Mouse (Mus musculus) limb, embryonic 14.5 days (tissue): Measurements from ENCODE around the gene Gm10181. TPM values are rescaled to one million over a fixed set of nuclear protein-coding genes. Genes with fewer than 3 reads are reported as not detected.

ENCODE experiments used
- ATAC-seq: fragments of 200-750 bp; cut with Nextera tagmentation; 2 replicates; pipeline ENCODE4 v1.8.0; 2017; ENCODE audit warnings: low read depth, moderate number of reproducible peaks, moderate TSS enrichment; ENCODE audit not compliant: low FRiP score
- DNase-seq: peaks from one replicate; pipeline ENCODE4 v3.0.0-alpha.2; 2015; ENCODE audit warnings: low spot score
- H3K27ac ChIP-seq: fragments of 300-500 bp; sonication (generic); replicated peaks from 2 replicates; pipeline ENCODE4 v1.5.1; 2014; ENCODE audit warnings: low read depth, mild to moderate bottlenecking, low read length, moderate library complexity, mixed read lengths
- H3K27me3 ChIP-seq: fragments of 300-500 bp; sonication (generic); 2 replicates; pipeline ENCODE4 v1.6.1; 2014; ENCODE audit warnings: low read length, mixed read lengths; ENCODE audit not compliant: control insufficient read depth, insufficient read depth
- H3K36me3 ChIP-seq: fragments of 300-500 bp; sonication (generic); 2 replicates; pipeline ENCODE4 v1.6.1; 2014; ENCODE audit warnings: mild to moderate bottlenecking, low read length, moderate library complexity, mixed read lengths; ENCODE audit not compliant: control insufficient read depth, insufficient read depth
- H3K4me1 ChIP-seq: fragments of 300-500 bp; sonication (generic); 2 replicates; pipeline ENCODE4 v1.6.1; 2014; ENCODE audit warnings: antibody characterized with exemption, low read length, mixed read lengths; ENCODE audit not compliant: control insufficient read depth, insufficient read depth
- H3K4me2 ChIP-seq: fragments of 300-500 bp; sonication (generic); replicated peaks from 2 replicates; pipeline ENCODE4 v1.6.1; 2014; ENCODE audit warnings: low read depth, mild to moderate bottlenecking, low read length, moderate library complexity; ENCODE audit not compliant: severe bottlenecking
- H3K4me3 ChIP-seq: fragments of 300-500 bp; sonication (generic); replicated peaks from 2 replicates; pipeline ENCODE4 v1.5.1; 2014; ENCODE audit warnings: low read length
- H3K9ac ChIP-seq: fragments of 300-500 bp; sonication (generic); 2 replicates; pipeline ENCODE4 v1.6.1; 2014; ENCODE audit warnings: mild to moderate bottlenecking, low read depth, low read length, moderate library complexity; ENCODE audit not compliant: severe bottlenecking
- H3K9me3 ChIP-seq: fragments of 300-500 bp; sonication (generic); 2 replicates; pipeline ENCODE4 v1.6.1; 2016; ENCODE audit warnings: low read length; ENCODE audit not compliant: control insufficient read depth
- POLR2A ChIP-seq: fragments of 200-500 bp; IDR thresholded peaks from 2 replicates; pipeline ENCODE4 v1.8.0; 2012; ENCODE audit warnings: inconsistent platforms, mild to moderate bottlenecking, moderate library complexity, borderline replicate concordance; ENCODE audit not compliant: insufficient read depth, insufficient read length; ENCODE audit errors: extremely low read depth
- WGBS: fragments of 180-500 bp; shearing (Covaris S2); extraction: QIAGEN DNeasy Blood & Tissue Kit; methylation state at CpG from one replicate; pipeline ENCODE4 v1.1.7; 2014; 5-methylcytosine and 5-hydroxymethylcytosine counted together
- polyA plus RNA-seq, 2 experiments: library from polyadenylated mRNA; depleted of rRNA in 1 of 2; stranded (reverse) in 1 of 2; unstranded in 1 of 2; fragments of >200 nt; fragmentation: Nextera tagmentation in 1 of 2; extraction: Ambion mirVana in 1 of 2; gene quantifications; 2 replicates each; pipeline versions ENCODE4 v1.2.1 to v1.2.3; 2012 to 2014

Gene Gm10181
- polyA plus RNA-seq, 2 experiments, result not detected

DNA sequence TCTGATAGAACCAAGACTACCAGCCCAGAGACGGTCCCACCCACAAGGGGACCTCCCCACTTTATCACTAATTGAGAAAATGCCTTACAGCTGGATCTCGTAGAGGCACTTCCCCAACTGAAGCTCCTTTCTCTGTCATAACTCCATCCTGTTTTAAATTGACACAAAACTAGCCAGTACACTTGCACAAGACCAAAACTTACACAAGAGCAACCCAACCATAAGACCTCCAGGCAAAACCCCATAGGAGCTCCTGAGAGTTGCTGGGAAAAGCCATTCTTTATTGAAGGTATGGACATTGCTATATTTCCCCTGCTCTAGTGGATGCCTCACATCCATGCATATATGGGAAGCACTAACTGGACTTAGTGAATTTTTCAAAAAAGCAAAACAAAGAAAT is 34.8 kb downstream of the Gm10181 start:
- no peak overlapping the region for H3K4me3 ChIP-seq
- H3K4me1 ChIP-seq, result no peaks in the 10 kb centered on the region
- no peak overlapping the region for H3K4me2 ChIP-seq
- ATAC-seq (no peak), DNase-seq (no peak)
- no peak for TF ChIP-seq POLR2A
- H3K9ac ChIP-seq, result no peak overlapping the region
- H3K9me3 ChIP-seq, result no peaks in the 10 kb centered on the region
- H3K27me3 ChIP-seq, result no peaks in the 10 kb centered on the region
- WGBS, result 63% methylated on average over 2 of the region's 2 CpGs
- peaks cover 34% of the 10 kb centered on the region for H3K36me3 ChIP-seq
- no peak overlapping the region for H3K27ac ChIP-seq

DNA sequence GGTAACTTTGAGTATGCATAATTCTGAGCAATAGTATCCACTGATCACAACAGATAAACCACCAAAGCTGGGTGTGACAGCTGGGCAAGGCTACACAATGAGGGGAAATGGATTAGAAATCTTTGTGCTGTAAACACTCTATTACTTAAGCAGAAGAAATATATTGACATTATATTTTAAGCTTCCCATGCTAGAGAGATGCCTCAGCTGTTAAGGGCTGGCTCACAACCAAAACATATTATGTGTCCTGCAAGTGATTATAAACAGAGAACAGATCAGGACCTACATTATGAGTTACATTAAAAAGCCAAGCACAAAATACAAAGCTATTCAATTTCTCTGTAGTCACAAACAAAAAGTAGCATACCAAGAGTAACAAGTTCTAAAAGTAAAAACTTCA is 43.0 kb downstream of the Gm10181 start:
- ATAC-seq (no peak), DNase-seq (no peak)
- H3K36me3 ChIP-seq, result peaks cover 6% of the 10 kb centered on the region; the same call in 1 of the 2 replicates
- H3K4me1 ChIP-seq, result no peaks in the 10 kb centered on the region
- H3K4me3 ChIP-seq, result no peak overlapping the region
- H3K9me3 ChIP-seq, result no peaks in the 10 kb centered on the region
- H3K9ac ChIP-seq, result no peak overlapping the region
- TF ChIP-seq POLR2A, result no peak
- no peak overlapping the region for H3K27ac ChIP-seq
- H3K27me3 ChIP-seq, result no peaks in the 10 kb centered on the region
- no peak overlapping the region for H3K4me2 ChIP-seq

DNA sequence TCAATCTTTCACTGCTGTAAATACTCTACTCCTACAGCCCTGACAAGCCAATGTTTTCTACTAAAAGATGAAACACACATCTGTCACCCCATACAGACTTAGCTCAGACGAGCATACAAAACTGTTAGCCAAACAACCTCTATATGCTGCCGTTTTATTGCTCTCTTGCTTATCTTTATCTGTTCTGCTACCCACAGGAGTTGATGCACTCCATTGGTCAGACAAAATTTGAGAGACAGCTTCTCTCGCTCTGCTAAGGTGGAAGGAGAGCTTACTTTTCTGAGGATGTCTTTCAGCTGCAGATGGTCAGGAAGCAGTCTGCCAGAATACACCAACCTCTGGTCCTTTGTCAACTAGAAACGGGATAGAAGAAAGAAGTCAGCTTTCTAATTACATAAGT is 43.7 kb downstream of the Gm10181 start:
- Histone ChIP-seq H3K36me3 (peaks cover 6% of the 10 kb centered on the region; the same call in 1 of the 2 replicates), H3K9me3 (no peaks in the 10 kb centered on the region), H3K27me3 (no peaks in the 10 kb centered on the region), H3K4me1 (no peaks in the 10 kb centered on the region), H3K4me3 (no peak overlapping the region), H3K27ac (no peak overlapping the region), H3K4me2 (no peak overlapping the region), H3K9ac (no peak overlapping the region)
- ATAC-seq (no peak), DNase-seq (no peak)
- WGBS, result 70% methylated on average over 4 of the region's 4 CpGs
- no peak for TF ChIP-seq POLR2A

DNA sequence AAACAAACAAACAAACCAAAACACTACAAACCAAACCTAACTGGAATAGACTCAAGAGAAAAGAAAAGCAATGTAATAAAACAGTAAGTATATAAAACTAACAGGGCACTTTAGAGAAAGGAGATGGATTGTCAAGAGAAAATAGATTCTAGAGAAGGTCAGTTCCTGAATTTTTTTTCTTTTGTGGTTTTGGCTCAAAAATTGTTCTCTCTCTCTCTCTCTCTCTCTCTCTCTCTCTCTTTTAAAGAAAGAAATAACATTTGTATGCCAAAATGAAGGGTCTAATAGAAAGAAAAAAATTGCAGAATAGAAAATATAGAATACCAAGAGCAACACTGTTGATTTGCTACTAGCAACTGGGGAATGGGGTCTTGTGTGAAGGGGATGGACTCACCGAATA is 49.7 kb downstream of the Gm10181 start:
- H3K27ac ChIP-seq, result no peak overlapping the region
- no peak overlapping the region for H3K9ac ChIP-seq
- DNase-seq, result no peak
- ATAC-seq, result no peak
- H3K27me3 ChIP-seq, result no peaks in the 10 kb centered on the region
- H3K4me1 ChIP-seq, result no peaks in the 10 kb centered on the region
- TF ChIP-seq POLR2A, result no peak
- WGBS, result 89% methylated on average over 1 of the region's 1 CpGs
- H3K9me3 ChIP-seq, result no peaks in the 10 kb centered on the region
- no peaks in the 10 kb centered on the region for H3K36me3 ChIP-seq
- H3K4me2 ChIP-seq, result no peak overlapping the region
- H3K4me3 ChIP-seq, result no peak overlapping the region

Other genes with a start within 250 kb of the Gm10181 start
- 32.8 and 42.1 TPM in 2 replicates for gene Herpud2, start 62.4 kb downstream of the Gm10181 start, polyA plus RNA-seq (2012; rRNA removed)
- 33.8 and 39.3 TPM in 2 replicates for gene Herpud2, start 62.4 kb downstream of the Gm10181 start, polyA plus RNA-seq (2014; fragmentation: Nextera tagmentation; extraction: Ambion mirVana)
- 93.2 and 129 TPM in 2 replicates for gene Sept7, start 163.0 kb downstream of the Gm10181 start, polyA plus RNA-seq (2012; rRNA removed)
- gene Sept7, start 163.0 kb downstream of the Gm10181 start, polyA plus RNA-seq (2014; fragmentation: Nextera tagmentation; extraction: Ambion mirVana), result 288 and 295 TPM in 2 replicates